Mouse (Mus musculus) intestine, postnatal 0 days (tissue): ENCODE results near the gene Soga3. TPM values are rescaled to one million over a fixed set of nuclear protein-coding genes. Genes with fewer than 3 reads are reported as not detected.

ENCODE experiments used
- ATAC-seq: fragments of 200-750 bp; cut with Nextera tagmentation; 2 replicates; pipeline ENCODE4 v1.8.0; 2017; ENCODE audit warnings: mild to moderate bottlenecking, moderate TSS enrichment, moderate library complexity
- H3K27ac ChIP-seq: fragments of 300-500 bp; sonication (generic); 2 replicates; pipeline ENCODE4 v1.5.1; 2014; ENCODE audit warnings: mild to moderate bottlenecking, low read depth, low read length, moderate library complexity
- H3K27me3 ChIP-seq: fragments of 300-500 bp; sonication (generic); replicated peaks from 2 replicates; pipeline ENCODE4 v1.6.1; 2014; ENCODE audit warnings: low read length, mixed read lengths; ENCODE audit not compliant: control insufficient read depth, insufficient read depth
- H3K36me3 ChIP-seq: fragments of 300-500 bp; sonication (generic); 2 replicates; pipeline ENCODE4 v1.6.1; 2014; ENCODE audit warnings: mild to moderate bottlenecking, moderate library complexity; ENCODE audit not compliant: control insufficient read depth, insufficient read depth
- H3K4me1 ChIP-seq: fragments of 300-500 bp; sonication (generic); replicated peaks from 2 replicates; pipeline ENCODE4 v1.6.1; 2014; ENCODE audit warnings: antibody characterized with exemption, low read length, mixed read lengths; ENCODE audit not compliant: control insufficient read depth, insufficient read depth
- H3K4me2 ChIP-seq: fragments of 300-500 bp; sonication (generic); replicated peaks from 2 replicates; pipeline ENCODE4 v1.6.1; 2014; ENCODE audit warnings: low read depth, mild to moderate bottlenecking, moderate library complexity
- H3K4me3 ChIP-seq: fragments of 300-500 bp; sonication (generic); 2 replicates; pipeline ENCODE4 v1.5.1; 2014; ENCODE audit warnings: low read depth, low read length
- H3K9ac ChIP-seq: fragments of 300-500 bp; sonication (generic); 2 replicates; pipeline ENCODE4 v1.6.1; 2014; ENCODE audit warnings: mild to moderate bottlenecking, low read depth, low read length
- H3K9me3 ChIP-seq: fragments of 300-500 bp; sonication (generic); 2 replicates; pipeline ENCODE4 v1.6.1; 2016; ENCODE audit warnings: mixed run types; ENCODE audit not compliant: control insufficient read depth
- CTCF ChIP-seq: sonication (generic); IDR thresholded peaks from 2 replicates; pipeline ENCODE4 v1.5.1; 2016; ENCODE audit warnings: low read depth, mild to moderate bottlenecking, control low read depth, antibody characterized with exemption, moderate library complexity
- WGBS: fragments of 180-500 bp; shearing (Covaris S2); extraction: QIAGEN DNeasy Blood & Tissue Kit; methylation state at CpG from one replicate; pipeline ENCODE4 v1.1.7; 2014; 5-methylcytosine and 5-hydroxymethylcytosine counted together
- polyA plus RNA-seq: library from polyadenylated mRNA; unstranded; fragments of >200 nt; fragmentation: Nextera tagmentation; extraction: Ambion mirVana; gene quantifications from 2 replicates; pipeline ENCODE4 v1.2.1, GENCODE M21; 2015

The Soga3 gene
- 2.2 and 2.7 TPM in 2 replicates for polyA plus RNA-seq

- no peak for TF ChIP-seq CTCF
- H3K36me3 ChIP-seq = no peaks in the 10 kb centered on the region
- H3K27ac ChIP-seq = no peak within 1 kb of the TSS
- WGBS = 1% methylated on average over 34 of the region's 34 CpGs
- H3K27me3 ChIP-seq = peaks cover 40% of the 10 kb centered on the region
- H3K9ac ChIP-seq = no peak within 1 kb of the TSS
- H3K4me3 ChIP-seq = peak within 1 kb of the TSS; percentile 17
- H3K4me1 ChIP-seq = no peaks in the 10 kb centered on the region
- ATAC-seq = no peak
- peak within 1 kb of the TSS; percentile 27; the same call in 1 of the 2 replicates for H3K4me2 ChIP-seq
- no peaks in the 10 kb centered on the region for H3K9me3 ChIP-seq
Observed at GRCm38 (mm10) chr10:29143566-29144335, at the start of gene Soga3. Gene Soga3, plus strand, starts transcription at chr10:29143839.

- H3K27ac ChIP-seq = no peak overlapping the region
- H3K9me3 ChIP-seq = no peaks in the 10 kb centered on the region
- WGBS = 17% methylated on average over 4 of the region's 4 CpGs
- no peaks in the 10 kb centered on the region for H3K4me1 ChIP-seq
- TF ChIP-seq CTCF = peak; percentile 78
- no peak overlapping the region for H3K4me3 ChIP-seq
- H3K27me3 ChIP-seq = no peaks in the 10 kb centered on the region
- no peaks in the 10 kb centered on the region for H3K36me3 ChIP-seq
- ATAC-seq = no peak
- no peak overlapping the region for H3K9ac ChIP-seq
- H3K4me2 ChIP-seq = no peak overlapping the region
Observed at GRCm38 (mm10) chr10:29106962-29107361, 36.7 kb upstream of the Soga3 start.

GRCm38 (mm10) chr10:29142556-29143105 lies 1.0 kb upstream of the Soga3 start:
- H3K4me3 ChIP-seq = no peak overlapping the region
- no peaks in the 10 kb centered on the region for H3K36me3 ChIP-seq
- H3K9me3 ChIP-seq = no peaks in the 10 kb centered on the region
- H3K4me1 ChIP-seq = no peaks in the 10 kb centered on the region
- peaks cover 29% of the 10 kb centered on the region for H3K27me3 ChIP-seq
- no peak overlapping the region for H3K4me2 ChIP-seq
- no peak for ATAC-seq
- 29% methylated on average over 7 of the region's 7 CpGs for WGBS
- TF ChIP-seq CTCF = no peak
- H3K27ac ChIP-seq = no peak overlapping the region
- no peak overlapping the region for H3K9ac ChIP-seq

- no peak for ATAC-seq
- no peak overlapping the region for H3K9ac ChIP-seq
- H3K9me3 ChIP-seq = no peaks in the 10 kb centered on the region
- peaks cover 40% of the 10 kb centered on the region for H3K27me3 ChIP-seq
- H3K4me3 ChIP-seq = no peak overlapping the region
- 18% methylated on average over 8 of the region's 12 CpGs for WGBS
- H3K4me1 ChIP-seq = no peaks in the 10 kb centered on the region
- no peak overlapping the region for H3K4me2 ChIP-seq
- no peaks in the 10 kb centered on the region for H3K36me3 ChIP-seq
- H3K27ac ChIP-seq = no peak overlapping the region
- TF ChIP-seq CTCF = no peak
Observed at GRCm38 (mm10) chr10:29144612-29145405, 1.2 kb downstream of the Soga3 start.

- Histone ChIP-seq H3K4me2 (peak overlapping the region; percentile 87), H3K9me3 (no peaks in the 10 kb centered on the region), H3K36me3 (no peaks in the 10 kb centered on the region), H3K4me1 (no peaks in the 10 kb centered on the region), H3K27ac (no peak overlapping the region), H3K27me3 (peaks cover 37% of the 10 kb centered on the region), H3K4me3 (peak overlapping the region; percentile 52), H3K9ac (no peak overlapping the region)
- WGBS = under 1% methylated on average over 22 of the region's 22 CpGs
- no peak; the same call in 1 of the 2 replicates for ATAC-seq
- no peak for TF ChIP-seq CTCF
Observed at GRCm38 (mm10) chr10:29146198-29146857, 2.7 kb downstream of the Soga3 start.
